Mouse (Mus musculus): ENCODE data around the gene Vrk1.

Gene Vrk1

DNA sequence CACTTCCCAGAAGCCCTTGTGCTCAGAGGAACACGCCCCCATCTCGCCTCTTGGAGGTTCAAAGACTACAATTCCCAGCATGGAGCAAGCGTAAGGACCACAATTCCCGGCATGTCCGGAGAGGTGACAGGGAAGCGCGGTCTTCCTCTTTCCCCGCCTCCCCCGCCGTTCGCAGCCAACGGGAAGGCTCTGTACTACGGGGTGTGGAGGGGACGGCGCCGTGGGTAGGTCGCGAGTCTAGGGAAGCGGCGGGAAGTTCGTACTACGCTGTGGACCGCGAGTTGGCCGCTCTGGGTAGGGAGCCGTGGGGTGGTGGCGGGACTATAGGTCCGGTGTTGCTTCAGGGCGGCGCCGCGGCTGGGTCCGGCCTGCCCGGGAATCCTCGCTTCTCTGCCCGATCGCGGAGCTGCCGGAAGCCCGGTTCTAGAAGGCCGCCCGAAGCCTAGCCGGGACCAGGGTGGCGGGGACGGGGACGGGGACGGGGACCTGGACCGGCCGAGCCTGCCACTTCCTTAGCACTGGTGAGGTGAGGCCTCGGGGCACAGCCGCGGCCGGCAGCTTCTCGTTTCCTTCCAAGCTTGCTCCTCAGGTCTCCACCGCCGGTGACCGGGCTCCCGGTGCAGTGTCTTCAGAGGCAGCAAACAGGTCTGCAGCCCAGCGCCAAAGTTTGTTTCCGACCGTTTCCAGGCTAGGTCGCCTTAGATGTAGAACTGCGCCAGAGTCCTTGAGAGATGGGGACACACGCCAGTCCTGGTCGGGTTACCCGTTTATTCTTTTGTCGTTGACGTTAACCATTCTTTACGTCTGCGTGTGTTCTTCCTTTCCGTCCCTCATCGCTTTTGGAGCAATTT lies at the start of gene Vrk1:
TSS of gene Vrk1 (plus strand) at position 164 of the 851 bp plus-strand sequence.
- peak; percentile 98 for DNase-seq (ENCODE audit: extremely low read depth, low read depth)

DNA sequence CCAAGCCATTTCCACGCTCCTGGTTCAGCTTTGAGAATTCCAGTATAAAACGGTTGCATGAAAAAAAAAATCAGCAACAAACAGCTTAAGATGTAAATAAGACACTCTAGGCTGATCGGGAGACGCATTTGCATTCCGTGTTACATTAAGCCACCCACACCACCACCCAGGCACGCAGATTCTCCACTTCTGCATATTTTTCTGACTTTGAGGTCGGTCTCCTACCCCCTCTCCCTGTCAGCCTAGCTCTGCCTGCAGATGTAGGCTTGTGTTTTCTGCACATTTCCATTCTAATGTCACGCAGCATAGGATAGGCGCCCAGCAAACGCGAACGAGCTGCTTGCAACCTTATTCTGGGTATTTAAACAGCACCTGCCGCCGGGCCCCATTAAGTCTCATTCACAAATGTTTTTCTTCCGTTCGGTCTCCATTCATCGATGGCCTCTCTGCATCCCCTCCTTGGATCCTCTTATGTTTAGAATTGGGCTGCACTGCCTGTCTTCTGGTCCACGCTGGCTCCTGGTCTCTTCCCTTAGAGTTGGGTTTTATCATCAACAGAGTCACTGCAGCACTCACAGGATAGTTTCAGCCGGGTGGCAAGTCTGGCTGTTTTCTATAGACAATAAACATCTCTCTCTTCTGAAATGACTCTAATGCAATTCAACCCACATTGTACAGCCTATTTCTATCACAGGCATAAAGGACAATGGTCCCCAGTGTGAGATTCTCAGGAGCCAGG lies 49.3 kb upstream of the Vrk1 start:
- DNase-seq (ENCODE audit: extremely low read depth, low read depth) = no peak

DNA sequence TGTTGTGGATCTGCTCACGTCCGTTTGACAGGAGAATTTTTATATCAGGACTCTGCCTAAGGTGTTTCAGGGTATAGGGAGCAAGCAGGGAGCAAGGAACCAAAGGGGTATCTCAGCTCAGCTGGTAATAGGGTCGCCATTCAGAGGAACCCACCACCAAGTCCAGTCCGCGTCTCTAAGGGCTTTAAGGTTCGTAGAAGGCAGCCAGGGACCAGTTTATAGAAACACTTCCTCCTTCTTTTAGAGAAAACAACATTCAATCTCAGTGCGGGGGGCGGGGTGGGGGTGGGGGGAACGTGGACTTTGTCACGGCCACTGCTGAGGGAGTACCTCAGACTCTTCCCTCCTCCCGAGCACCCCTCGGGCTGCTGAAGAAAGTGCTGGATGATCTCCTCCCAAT lies 48.4 kb upstream of the Vrk1 start:
- DNase-seq (ENCODE audit: extremely low read depth, low read depth) = no peak

DNA sequence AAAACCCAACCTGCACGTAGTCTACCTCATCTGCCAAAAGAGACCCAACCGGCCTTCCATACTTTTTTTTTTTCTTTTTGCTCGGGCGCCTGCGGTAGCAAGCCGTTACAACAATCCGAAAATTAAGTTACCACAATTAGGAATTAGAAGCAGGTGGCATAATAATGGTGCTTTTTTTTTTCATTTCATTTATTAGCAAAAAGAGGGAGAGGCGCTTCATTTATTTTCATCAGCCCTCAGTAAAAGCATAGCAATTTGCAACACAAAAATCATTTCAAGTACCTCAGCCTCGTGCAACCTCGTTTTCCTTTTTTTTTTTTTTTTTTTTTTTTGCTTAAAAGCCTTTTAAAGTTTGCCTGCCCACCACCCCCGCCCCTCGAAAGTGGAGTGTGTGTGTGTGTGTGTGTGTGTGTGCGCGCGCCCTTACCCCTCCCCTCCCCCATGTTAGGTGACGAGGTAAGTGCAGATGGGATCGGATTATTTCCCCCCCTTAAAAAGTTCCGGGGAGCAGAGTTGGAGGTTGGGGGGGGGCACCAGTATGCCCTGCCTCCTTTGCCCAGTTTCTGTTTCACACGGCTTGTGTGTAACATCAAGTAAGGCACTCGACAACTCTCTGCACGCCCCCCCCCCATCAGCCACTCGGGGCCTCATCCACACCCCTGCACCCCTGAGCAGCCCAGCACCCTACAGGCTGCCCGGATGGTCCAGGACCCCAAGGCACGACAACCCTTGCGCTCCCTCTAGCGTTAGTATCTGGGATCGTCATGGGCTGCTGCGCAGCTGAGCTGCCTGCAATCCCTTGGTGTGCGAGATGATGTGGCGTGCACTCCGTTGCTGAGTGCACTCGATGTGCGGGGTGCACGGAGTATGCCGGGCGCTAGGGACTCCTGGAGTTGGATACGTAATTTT lies 47.7 kb upstream of the Vrk1 start:
- DNase-seq (ENCODE audit: extremely low read depth, low read depth) = peak; percentile 61

DNA sequence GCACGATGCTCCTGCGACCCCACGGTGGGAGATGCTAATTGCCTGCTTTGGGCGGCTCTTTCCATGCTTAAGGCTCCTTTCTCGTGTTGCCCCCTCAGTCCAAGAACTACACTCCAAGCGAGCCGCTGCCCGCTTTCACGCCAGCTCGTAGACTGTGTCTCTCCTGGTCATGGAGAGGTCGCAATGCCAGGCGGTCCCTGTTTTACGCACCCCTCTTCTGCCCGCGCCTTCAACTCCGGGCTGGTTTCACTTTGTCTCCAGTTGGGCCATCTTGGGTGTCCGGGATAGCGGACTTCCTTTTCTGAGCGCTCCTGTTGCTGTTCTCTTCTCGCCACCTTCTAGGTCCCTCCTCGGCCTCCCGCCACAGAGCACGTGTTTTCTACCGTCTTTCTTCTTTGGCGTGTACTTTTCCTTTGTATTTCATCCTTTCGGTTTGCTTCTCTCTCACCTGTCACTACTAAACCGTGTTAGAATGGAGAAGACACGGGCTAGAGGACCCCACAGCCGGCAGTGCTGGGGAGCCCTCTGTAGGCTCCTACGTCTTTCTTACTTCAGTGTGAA lies 46.9 kb upstream of the Vrk1 start:
- no peak for DNase-seq (ENCODE audit: extremely low read depth, low read depth)

DNA sequence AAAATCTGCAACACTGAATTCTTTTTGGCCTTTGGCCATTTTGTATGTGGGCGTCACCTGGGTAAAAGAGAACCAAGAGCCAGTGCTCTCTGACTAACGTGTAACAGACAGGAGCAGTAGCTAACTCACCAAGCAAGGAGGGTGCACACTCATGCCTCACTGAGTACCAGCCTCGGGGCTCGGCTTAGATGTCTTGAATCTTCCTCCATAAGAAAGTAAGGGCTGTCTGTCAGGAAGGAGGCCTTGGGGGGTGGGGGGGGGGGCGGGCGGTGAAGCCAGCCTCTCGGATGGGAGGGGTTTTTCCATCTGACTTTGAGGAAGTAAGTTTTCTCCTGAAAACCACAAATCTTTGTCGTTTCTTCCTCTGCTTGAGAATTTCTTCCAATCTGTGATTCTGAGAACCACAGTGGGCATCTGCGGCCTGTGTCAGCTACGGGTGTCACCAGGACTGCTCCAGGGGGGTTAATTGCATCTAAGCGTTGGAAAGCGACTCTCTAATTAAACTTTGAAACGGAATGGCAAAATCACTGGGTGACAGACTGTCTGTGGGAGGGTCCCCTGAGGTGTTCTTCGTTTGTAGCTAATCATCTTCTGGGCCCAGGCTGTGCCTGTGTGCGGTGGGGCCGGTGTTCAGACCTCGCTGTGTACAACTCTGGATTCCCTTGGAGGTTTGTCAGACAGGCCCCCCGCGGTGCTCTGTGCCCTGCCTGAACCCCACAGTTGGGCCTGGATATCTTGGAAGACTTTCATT lies 43.0 kb upstream of the Vrk1 start:
- DNase-seq (ENCODE audit: extremely low read depth, low read depth) = no peak

DNA sequence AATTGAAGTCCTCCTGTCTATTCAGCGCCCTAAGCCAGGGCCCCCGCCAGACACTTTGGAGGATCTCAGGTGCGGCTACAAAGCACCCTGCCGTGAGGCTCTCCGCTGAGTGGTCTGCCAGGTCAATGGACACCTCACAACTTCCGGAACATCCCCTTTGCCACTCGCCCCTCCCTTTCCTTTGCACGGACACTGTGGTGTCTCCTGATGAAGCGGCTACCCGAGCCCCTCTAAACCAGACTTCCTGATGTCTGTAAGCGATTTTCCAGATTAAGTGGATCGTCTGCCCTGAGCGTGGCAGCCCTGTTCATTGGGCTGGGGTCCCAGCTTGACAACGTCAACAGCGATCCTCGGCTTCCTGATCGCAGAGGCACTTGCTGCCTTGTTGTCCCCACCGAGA lies 42.2 kb upstream of the Vrk1 start:
- DNase-seq (ENCODE audit: extremely low read depth, low read depth) = no peak

DNA sequence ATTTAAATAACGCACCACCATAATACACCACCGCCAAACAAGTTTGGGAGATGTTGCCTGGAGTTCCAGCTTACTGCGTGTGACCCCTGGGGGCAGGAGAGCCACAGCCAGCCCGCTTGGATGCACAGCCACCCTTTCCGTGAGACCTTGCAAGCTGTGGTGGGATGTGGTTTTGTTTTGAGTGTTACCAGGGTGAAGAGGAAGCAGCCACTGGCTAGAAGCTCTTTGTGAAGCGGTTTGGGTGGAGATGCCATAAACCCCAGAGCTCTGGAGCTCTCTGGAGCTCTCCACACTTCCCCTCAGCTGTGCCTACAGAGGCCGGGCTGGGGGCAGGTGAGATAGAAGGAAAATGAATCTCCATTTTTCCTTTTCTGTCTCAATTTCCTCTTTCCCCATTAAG lies 38.8 kb upstream of the Vrk1 start:
- no peak for DNase-seq (ENCODE audit: extremely low read depth, low read depth)

DNA sequence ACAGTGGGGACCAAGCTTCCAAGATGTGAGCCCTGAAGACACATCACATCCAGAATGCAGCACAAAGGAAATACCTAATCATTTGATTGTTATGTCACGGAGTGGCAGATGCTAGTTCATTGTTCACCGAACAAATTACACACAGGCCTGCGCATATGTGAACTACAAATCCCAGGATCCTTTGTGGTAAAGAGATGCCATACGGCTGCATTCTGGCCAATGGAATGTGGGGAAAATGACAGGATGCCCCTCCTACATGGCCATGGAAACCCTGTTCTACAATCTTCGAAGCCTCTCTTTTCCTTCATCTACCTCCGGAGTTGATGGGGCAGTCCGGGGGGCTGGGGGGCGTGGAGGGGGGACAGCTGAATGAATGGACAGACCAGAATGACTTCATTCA lies 37.4 kb upstream of the Vrk1 start:
- no peak for DNase-seq (ENCODE audit: extremely low read depth, low read depth)

DNA sequence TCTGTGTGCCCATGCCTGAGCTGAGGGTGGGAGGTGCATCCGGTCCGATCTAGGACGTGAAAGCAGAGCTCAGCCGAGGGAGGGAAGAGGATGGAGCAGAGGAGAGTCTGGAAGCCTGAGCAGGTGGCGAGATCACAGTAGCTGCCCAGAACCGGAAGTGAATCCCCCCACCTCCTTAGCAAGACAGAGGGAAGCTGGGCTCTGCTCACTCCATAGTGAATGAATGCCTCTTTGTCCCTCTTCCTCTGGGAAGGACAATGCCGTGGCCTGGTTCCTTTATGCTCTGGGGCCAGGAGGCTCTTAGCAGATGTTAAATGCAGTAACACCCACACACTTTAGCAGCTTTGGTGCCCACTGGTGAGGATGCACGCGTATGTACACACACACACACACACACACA lies 36.3 kb upstream of the Vrk1 start:
- DNase-seq (ENCODE audit: extremely low read depth, low read depth) = no peak

DNA sequence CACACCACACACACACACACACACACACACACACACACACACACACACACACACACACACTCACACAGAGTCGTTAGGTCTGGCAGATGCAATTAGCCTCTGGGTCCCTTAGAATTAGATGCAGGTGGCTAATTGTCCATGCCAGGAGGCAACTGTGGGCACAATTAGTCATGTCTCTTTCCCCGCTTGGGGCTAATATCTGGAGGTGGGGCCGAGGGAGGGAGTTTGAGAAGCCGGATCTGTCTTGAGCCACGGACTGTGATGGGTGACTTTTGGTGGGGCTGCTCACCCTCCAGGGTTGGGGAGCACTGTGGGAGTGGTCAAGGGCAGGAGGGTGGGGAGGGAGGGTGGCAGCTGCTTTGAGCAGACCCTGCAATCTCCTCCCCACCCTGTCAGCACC lies 35.9 kb upstream of the Vrk1 start:
- no peak for DNase-seq (ENCODE audit: extremely low read depth, low read depth)

DNA sequence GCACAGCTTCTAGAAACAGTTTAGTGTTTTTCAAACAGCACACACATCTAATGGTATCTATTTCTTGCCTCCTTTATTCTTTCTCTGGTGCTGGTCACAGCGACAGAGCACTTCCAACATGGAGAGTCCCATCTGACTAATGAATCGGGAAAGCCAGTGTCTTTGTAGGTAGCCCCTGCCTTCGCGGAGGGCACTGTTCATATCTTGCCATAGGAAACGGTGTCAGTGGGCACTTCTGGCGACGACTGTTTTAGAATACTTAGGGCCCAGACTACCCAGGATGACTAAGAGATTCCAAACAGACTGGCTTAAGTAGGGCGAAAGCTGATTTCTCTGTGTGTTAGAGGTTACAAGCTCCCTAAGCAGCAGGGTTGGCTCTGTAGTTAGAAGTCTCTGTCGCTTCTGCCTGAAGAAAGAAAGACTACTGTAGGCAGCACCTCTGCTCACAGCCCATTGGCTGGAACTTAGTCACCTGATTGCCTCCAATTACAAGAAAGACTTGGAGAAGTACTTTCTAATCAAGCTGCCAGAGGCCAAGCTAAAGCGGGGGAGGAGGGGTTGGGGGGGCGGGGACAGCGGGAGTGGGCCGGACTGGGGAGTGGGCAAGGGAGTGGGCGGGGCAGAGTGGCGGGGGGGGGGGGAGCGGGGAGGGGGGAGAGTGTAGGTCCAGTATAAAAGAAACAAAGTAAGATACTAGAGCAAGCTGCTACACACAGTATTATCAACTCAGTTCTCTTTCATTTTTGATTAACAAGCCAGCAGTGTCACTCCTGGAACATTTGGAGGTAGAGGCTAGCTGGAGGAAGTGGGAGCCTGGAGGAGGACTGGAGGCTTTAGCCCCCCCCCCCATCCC lies 28.7 kb upstream of the Vrk1 start:
- peak; percentile 93 for DNase-seq (ENCODE audit: extremely low read depth, low read depth)

DNA sequence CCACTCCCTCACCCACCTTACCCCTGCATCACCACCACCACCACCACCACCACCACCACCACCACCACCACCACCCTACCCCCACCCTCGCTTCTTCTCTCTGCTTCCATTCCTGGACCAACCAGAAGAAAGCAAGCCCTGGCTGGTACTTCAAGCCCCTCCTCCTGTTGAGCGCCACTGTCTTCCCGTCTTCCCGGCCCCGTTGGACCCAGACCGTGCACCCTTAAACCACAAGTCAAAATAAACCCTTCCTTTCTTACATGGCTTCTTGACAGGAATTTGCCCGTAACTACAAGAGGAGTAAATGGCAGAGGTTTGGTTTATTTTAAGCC lies 28.1 kb upstream of the Vrk1 start:
- peak; percentile 29 for DNase-seq (ENCODE audit: extremely low read depth, low read depth)

DNA sequence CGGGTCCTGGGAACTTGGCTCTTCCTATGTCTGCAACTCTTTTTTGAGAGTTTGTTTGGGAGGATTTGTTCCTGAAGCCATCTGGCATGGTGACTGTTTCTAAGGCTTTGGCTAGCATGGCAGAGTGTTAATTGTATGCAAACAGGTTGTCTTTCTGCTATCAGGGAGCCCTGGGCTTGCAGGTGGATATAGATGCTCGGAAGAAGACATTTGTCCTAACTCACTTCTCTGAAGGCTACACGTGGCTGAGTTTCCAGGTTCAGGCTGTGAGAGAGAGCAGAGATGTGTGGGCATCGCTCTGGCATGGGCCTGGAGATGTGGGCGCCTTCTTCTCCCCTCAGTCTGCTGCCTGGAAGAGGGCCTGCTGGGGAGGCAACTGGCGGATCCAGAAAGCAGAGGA lies 27.4 kb upstream of the Vrk1 start:
- DNase-seq (ENCODE audit: extremely low read depth, low read depth) = no peak

DNA sequence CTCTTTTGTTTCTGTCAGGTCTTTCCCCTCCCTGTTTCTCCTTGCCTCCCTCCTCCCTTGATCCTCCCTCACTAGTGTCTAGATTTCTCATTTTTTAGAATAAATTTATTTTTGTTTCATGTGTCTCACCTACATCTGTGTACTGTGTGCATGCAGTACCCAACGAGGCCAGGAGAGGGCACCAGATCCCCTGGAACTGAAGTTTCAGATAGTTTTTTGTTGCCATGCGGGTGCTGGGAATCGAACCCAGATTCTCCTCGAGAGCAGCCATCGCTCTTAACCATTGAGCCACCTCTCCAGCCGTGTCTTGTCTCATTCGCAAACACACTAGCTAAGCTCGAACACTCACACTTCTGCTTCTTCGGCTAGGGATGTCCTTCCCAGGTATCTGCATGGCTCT lies 26.5 kb upstream of the Vrk1 start:
- DNase-seq (ENCODE audit: extremely low read depth, low read depth) = no peak

DNA sequence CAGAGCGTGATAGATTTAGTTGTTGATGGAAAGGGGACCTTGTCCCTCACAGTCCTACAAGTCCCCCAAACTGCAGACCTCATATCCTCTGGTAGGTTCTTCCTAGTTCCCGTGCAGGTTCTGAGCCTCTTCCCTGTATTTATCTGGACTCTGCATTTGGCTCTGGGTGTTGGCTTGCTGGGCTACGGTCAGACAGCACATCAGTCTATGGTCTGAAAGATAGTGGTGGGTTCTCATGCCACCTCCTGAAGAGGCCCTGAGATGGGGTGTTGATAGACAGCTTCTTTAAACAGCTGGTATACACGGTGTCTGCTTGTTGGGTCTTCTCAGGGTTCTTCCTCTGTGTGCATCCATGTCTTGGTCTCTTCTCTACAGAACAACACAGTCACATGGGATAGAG lies 21.6 kb upstream of the Vrk1 start:
- no peak for DNase-seq (ENCODE audit: extremely low read depth, low read depth)

DNA sequence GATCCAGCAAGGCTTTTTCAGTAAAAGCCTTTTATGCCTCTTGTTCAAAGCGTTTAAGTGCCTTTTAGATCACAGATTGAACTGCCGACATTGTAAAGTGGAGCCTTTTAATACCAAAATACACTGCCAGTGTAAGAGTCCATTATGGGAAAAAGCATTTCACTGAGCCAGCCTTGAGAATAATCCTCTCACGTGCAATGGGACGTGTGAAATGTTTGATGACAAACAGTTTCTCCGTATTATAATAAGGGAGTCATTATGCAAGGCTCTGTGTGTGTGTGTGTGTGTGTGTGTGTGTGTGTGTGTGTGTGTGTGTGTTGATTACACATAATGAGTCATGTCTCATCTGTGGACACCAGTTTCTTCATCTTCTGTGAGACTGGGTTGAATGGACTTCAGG lies 17.3 kb upstream of the Vrk1 start:
- DNase-seq (ENCODE audit: extremely low read depth, low read depth) = no peak

DNA sequence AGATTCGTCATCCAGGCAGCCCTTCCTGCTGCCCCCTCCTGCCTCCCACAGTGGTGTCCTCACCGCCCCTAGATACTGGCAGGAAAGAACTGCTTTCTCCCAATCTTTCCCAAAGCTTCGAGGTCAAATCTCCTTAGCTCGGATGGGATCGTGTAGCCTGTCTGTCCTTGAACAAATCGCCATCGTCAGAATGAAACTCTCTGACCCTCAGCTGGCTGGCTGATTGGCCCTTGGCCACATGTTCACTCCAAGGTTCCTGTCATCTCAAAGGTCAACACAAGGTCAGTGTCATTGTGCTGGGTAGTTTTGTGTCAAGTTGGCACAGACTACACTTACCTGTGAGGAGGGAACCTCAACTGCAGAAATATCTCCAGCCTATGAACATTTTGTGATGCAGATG lies 16.7 kb upstream of the Vrk1 start:
- DNase-seq (ENCODE audit: extremely low read depth, low read depth) = no peak

DNA sequence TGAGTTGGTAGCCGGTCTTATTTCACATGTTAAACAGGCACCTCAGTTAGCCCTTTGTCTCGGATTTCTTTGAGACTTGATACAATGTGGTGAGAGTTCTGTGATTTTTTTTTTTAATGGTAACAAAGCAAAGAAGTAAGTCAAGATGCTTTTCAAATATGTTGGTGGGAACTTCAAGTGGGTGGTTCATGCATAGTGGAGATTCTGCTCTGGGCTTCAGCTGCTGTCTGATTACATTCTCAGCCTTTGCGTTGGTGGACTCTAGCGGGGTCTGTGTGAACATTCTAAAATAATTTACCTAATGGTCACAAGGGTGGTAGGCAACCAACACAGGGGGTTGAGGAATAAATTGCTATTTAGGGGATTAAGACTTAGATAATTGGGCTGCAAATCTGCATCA lies 14.1 kb upstream of the Vrk1 start:
- no peak for DNase-seq (ENCODE audit: extremely low read depth, low read depth)
